Comparison of ENCODE assay signal across 8 mouse cellular contexts in the genomic region with DNA sequence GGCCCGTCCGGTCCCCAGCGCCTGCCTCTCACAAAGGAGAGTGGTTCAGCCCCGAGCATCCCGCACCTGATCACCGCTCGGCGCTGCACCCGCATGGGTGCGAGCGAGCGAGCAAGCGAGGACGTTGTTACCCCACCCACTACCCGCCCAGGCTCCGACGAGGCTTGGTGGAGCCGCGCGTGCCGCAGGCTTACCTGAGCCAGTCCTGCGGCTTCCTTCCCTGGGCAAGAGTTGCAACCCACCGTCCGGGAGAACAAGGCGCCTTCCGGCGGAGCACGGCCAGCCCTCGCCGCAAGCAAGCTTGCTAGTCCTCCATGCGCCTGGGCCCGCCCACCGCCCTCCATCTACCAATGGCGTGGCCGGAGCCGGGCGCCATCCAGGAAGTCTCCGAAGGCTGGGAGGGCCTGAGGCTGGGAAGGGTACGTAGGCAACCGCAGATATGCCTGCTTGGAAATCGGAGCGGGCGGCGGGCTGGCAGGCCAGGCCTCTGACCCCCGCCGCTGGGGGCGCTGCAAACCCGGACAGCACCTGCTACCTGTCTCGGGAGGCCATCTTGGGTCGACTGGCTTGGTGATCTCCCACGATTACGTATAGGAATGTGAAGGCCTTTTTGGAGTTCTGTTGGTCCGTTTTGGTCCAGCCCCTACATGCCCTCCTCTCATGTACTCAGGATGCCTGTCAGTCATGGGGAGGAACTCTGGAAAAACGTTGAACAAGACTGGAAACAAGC. TPM values are rescaled to one million over a fixed set of nuclear protein-coding genes. Genes with fewer than 3 reads are reported as not detected.
DNase-seq lines count a peak whose midpoint lies in the region; ATAC-seq lines count a peak whose summit lies in the region.

Gene Chd8 (minus strand): TSS at position 297 of the 730 bp plus-strand sequence.

- intact Hi-C loops in left cerebral cortex, postnatal 10 days (cut with DNase I), result no loop called here

- ATAC-seq in inflammation-experienced regulatory T-cells, adult 6 months, result peak; percentile 97
- peak; percentile 99 for ATAC-seq in megakaryocyte-erythroid progenitor cell, adult 5-6 weeks (replicated peaks; ENCODE audit: low FRiP score, low TSS enrichment, poor library complexity, severe bottlenecking)

- DNase-seq in adipocyte (ENCODE audit: low spot score), result peak; percentile 97
- DNase-seq in embryo, embryonic 10 days (ENCODE audit: low spot score), result peak; percentile 98
- peak; percentile 96 for DNase-seq in gastrocnemius, postnatal 10 days
- peak; percentile 96 to 99 for DNase-seq in left cerebral cortex, postnatal 10 days (ENCODE audit: extremely low spot score in 1 of 2, low spot score in 2 of 2)
- DNase-seq in right cerebral cortex, postnatal 25 days, result peak; percentile 99
- DNase-seq in urinary bladder, postnatal 4 days (ENCODE audit: low spot score in 2 of 2), result peak; percentile 96 to 98

RNA-seq across cellular contexts. Expression of gene Chd8, which starts in this region (rescaled TPM):
- 10 to 100 TPM; 46.7 to 62.6 TPM for total RNA-seq in gastrocnemius, postnatal 10 days (2021)
- polyA plus RNA-seq in inflammation-experienced regulatory T-cells, adult 6 months (2017; shearing (Covaris generic)), result 10 to 100 TPM; 61.5 to 84.9 (median 76.6) TPM
- total RNA-seq in left cerebral cortex, postnatal 10 days (2021), result 100 to 1,000 TPM; 111 to 126 TPM
- total RNA-seq in megakaryocyte-erythroid progenitor cell, adult 5-6 weeks (2014; fragmentation: Nextera tagmentation), result 108 and 137 TPM in 2 replicates
- 52.5 and 86.4 TPM in 2 replicates for total RNA-seq in megakaryocyte-erythroid progenitor cell, adult 5-6 weeks (2017)

Comparison
In these comparisons a context has a peak if more than half of its experiments do, and no peak if none do; other contexts are left out.
1. Peak in every context shown above with its lines: DNase-seq and ATAC-seq.